Mouse (Mus musculus): ENCODE measurements around the gene Rbbp5. TPM values are rescaled to one million over a fixed set of nuclear protein-coding genes. Genes with fewer than 3 reads are reported as not detected.
A peak's percentile ranks its signal among the peaks of the same experiment; 100 is the strongest.

The Rbbp5 gene
- polyA plus RNA-seq, 1 experiment from 2014 or later = 40.3 TPM

DNA sequence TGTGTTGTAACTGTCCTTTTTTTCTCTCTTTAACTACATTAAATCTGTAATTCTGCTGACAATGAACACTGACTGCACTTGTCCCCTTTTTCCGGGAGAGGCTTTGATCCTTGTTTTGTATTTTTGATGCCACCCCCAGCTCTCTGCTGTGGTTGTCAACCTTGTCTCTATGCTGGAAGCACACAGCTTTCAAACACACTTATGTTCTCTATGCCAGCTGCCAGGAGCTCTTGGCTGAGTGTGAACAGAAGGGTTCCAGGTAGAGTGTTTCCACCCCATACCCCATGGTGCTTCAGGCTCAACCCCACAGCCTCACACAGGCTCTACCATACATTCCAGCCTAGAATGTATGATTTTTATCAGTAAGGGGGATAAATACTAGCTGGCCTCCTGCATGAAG is 2.7 kb upstream of the Rbbp5 start:
- no peak overlapping the region for H3K9ac ChIP-seq (ENCODE audit: low read length)
- no peak overlapping the region for H3K4me3 ChIP-seq (ENCODE audit: low read depth, low read length)
- peak; percentile 20 for DNase-seq (ENCODE audit: low spot score)
- H3K4me1 ChIP-seq (replicated peaks; ENCODE audit: control insufficient read depth, insufficient read depth, low read length) = peaks cover 10% of the 10 kb centered on the region
- no peaks in the 10 kb centered on the region for H3K36me3 ChIP-seq (ENCODE audit: control insufficient read depth, insufficient read depth, low read length)
- H3K27ac ChIP-seq (ENCODE audit: low read depth) = no peak overlapping the region
- WGBS = 71% methylated on average over 1 of the region's 1 CpGs
- no peaks in the 10 kb centered on the region for H3K27me3 ChIP-seq (replicated peaks; ENCODE audit: control insufficient read depth, insufficient read depth, low read length)
- no peak overlapping the region for H3K4me2 ChIP-seq (ENCODE audit: low read length)
- no peaks in the 10 kb centered on the region for H3K9me3 ChIP-seq (ENCODE audit: control insufficient read depth, low read length)
- ATAC-seq (replicated peaks; ENCODE audit: low FRiP score, low TSS enrichment, low read depth) = no peak

DNA sequence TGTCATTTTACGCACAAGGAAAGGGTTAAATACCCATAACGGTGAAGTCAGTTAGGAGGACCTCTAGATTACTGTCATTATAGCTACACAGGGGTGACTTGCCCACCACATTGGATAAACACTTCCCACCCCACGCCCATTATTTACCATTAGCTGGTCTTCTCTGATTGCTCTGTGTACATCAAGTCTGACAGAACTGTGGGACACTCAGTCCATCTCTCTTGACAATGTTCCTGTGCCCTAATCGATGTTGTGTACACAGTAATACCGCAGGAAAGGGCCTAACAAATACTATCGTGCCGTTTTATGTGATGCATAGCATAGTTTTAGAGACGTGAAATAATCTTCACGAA is 614 bp upstream of the Rbbp5 start:
- ATAC-seq (replicated peaks; ENCODE audit: low FRiP score, low TSS enrichment, low read depth) (peak; percentile 42), DNase-seq (ENCODE audit: low spot score) (no peak)
- 6% methylated on average over 9 of the region's 9 CpGs for WGBS
- peak overlapping the region; percentile 96 for H3K4me3 ChIP-seq (ENCODE audit: low read depth, low read length)
- peak overlapping the region; percentile 84 for H3K9ac ChIP-seq (ENCODE audit: low read length)
- no peaks in the 10 kb centered on the region for H3K27me3 ChIP-seq (replicated peaks; ENCODE audit: control insufficient read depth, insufficient read depth, low read length)
- no peaks in the 10 kb centered on the region for H3K36me3 ChIP-seq (ENCODE audit: control insufficient read depth, insufficient read depth, low read length)
- peak overlapping the region; percentile 95 for H3K4me2 ChIP-seq (ENCODE audit: low read length)
- H3K27ac ChIP-seq (ENCODE audit: low read depth) = peak overlapping the region; percentile 75; the same call in 1 of the 2 replicates
- peaks cover 10% of the 10 kb centered on the region for H3K4me1 ChIP-seq (replicated peaks; ENCODE audit: control insufficient read depth, insufficient read depth, low read length)
- no peaks in the 10 kb centered on the region for H3K9me3 ChIP-seq (ENCODE audit: control insufficient read depth, low read length)

- H3K36me3 ChIP-seq (ENCODE audit: control insufficient read depth, insufficient read depth, low read length) = peaks cover under 1% of the 10 kb centered on the region; the same call in 1 of the 2 replicates
- no peaks in the 10 kb centered on the region for H3K9me3 ChIP-seq (ENCODE audit: control insufficient read depth, low read length)
- DNase-seq (ENCODE audit: low spot score) = no peak
- H3K4me3 ChIP-seq (ENCODE audit: low read depth, low read length) = no peak overlapping the region
- no peak overlapping the region for H3K4me2 ChIP-seq (ENCODE audit: low read length)
- no peak for ATAC-seq (replicated peaks; ENCODE audit: low FRiP score, low TSS enrichment, low read depth)
- 84% methylated on average over 1 of the region's 1 CpGs for WGBS
- peaks cover 10% of the 10 kb centered on the region for H3K4me1 ChIP-seq (replicated peaks; ENCODE audit: control insufficient read depth, insufficient read depth, low read length)
- no peak overlapping the region for H3K27ac ChIP-seq (ENCODE audit: low read depth)
- no peak overlapping the region for H3K9ac ChIP-seq (ENCODE audit: low read length)
- H3K27me3 ChIP-seq (replicated peaks; ENCODE audit: control insufficient read depth, insufficient read depth, low read length) = no peaks in the 10 kb centered on the region
Observed at GRCm38 (mm10) chr1:132479438-132479837, 2.3 kb downstream of the Rbbp5 start.

DNA sequence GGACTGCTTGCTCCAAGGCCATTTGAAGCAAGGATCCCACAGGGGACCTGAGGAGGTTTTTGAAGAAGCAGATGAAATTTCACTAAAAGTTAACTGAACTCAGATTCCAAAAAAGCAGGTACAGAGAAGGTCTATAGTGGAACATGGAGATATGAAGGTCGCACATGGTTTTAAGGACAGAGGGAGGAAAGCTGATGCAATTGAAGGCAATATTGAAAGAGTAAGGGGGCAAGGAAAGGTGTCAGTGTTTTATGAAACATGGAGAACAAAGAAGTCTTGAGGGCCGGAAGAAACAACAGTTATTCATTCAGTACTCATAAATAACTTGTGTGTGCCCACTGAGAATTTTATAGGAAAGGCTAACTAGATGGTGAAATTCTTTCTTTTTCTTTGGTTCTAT is 4.5 kb downstream of the Rbbp5 start:
- DNase-seq (ENCODE audit: low spot score) (no peak), ATAC-seq (replicated peaks; ENCODE audit: low FRiP score, low TSS enrichment, low read depth) (no peak)
- 87% methylated on average over 2 of the region's 2 CpGs for WGBS
- Histone ChIP-seq H3K4me3 (ENCODE audit: low read depth, low read length) (no peak overlapping the region), H3K27me3 (replicated peaks; ENCODE audit: control insufficient read depth, insufficient read depth, low read length) (no peaks in the 10 kb centered on the region), H3K4me1 (replicated peaks; ENCODE audit: control insufficient read depth, insufficient read depth, low read length) (peaks cover 10% of the 10 kb centered on the region), H3K4me2 (ENCODE audit: low read length) (no peak overlapping the region), H3K27ac (ENCODE audit: low read depth) (no peak overlapping the region), H3K36me3 (ENCODE audit: control insufficient read depth, insufficient read depth, low read length) (peaks cover 20% of the 10 kb centered on the region), H3K9me3 (ENCODE audit: control insufficient read depth, low read length) (no peaks in the 10 kb centered on the region), H3K9ac (ENCODE audit: low read length) (no peak overlapping the region)

GRCm38 (mm10) chr1:132483234-132483633 is 6.1 kb downstream of the Rbbp5 start:
- DNase-seq (ENCODE audit: low spot score) (no peak), ATAC-seq (replicated peaks; ENCODE audit: low FRiP score, low TSS enrichment, low read depth) (no peak)
- 88% methylated on average over 3 of the region's 3 CpGs for WGBS
- no peak overlapping the region for H3K4me3 ChIP-seq (ENCODE audit: low read depth, low read length)
- peaks cover 28% of the 10 kb centered on the region for H3K36me3 ChIP-seq (ENCODE audit: control insufficient read depth, insufficient read depth, low read length)
- H3K9me3 ChIP-seq (ENCODE audit: control insufficient read depth, low read length) = no peaks in the 10 kb centered on the region
- H3K27ac ChIP-seq (ENCODE audit: low read depth) = no peak overlapping the region
- peaks cover 6% of the 10 kb centered on the region for H3K4me1 ChIP-seq (replicated peaks; ENCODE audit: control insufficient read depth, insufficient read depth, low read length)
- H3K27me3 ChIP-seq (replicated peaks; ENCODE audit: control insufficient read depth, insufficient read depth, low read length) = no peaks in the 10 kb centered on the region
- no peak overlapping the region for H3K9ac ChIP-seq (ENCODE audit: low read length)
- H3K4me2 ChIP-seq (ENCODE audit: low read length) = no peak overlapping the region

DNA sequence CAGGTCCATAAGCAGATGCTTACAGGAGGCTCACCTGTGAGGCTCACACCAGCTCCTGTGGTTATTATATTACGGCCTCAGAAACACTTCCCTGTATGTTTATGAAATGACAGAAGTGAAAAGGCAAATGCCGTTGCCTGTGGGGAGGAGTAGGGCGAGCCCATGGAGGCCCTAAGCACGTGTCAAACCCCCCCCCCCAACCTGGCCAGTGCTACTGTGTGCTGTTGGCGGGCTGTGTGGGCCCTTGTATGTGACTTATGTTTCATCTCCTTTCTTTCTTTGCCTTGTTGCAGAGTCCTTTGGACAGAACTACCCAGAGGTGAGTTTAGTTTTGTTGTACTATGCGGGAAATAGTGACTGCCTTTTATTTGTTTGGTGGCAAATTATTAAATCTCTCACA is 6.6 kb downstream of the Rbbp5 start:
- 88% methylated on average over 6 of the region's 6 CpGs for WGBS
- Histone ChIP-seq H3K27me3 (replicated peaks; ENCODE audit: control insufficient read depth, insufficient read depth, low read length) (no peaks in the 10 kb centered on the region), H3K36me3 (ENCODE audit: control insufficient read depth, insufficient read depth, low read length) (peaks cover 33% of the 10 kb centered on the region), H3K9ac (ENCODE audit: low read length) (no peak overlapping the region), H3K9me3 (ENCODE audit: control insufficient read depth, low read length) (no peaks in the 10 kb centered on the region), H3K4me2 (ENCODE audit: low read length) (no peak overlapping the region), H3K4me1 (replicated peaks; ENCODE audit: control insufficient read depth, insufficient read depth, low read length) (peaks cover under 1% of the 10 kb centered on the region; the same call in 1 of the 2 replicates), H3K27ac (ENCODE audit: low read depth) (no peak overlapping the region), H3K4me3 (ENCODE audit: low read depth, low read length) (no peak overlapping the region)
- ATAC-seq (replicated peaks; ENCODE audit: low FRiP score, low TSS enrichment, low read depth) (no peak), DNase-seq (ENCODE audit: low spot score) (no peak)

DNA sequence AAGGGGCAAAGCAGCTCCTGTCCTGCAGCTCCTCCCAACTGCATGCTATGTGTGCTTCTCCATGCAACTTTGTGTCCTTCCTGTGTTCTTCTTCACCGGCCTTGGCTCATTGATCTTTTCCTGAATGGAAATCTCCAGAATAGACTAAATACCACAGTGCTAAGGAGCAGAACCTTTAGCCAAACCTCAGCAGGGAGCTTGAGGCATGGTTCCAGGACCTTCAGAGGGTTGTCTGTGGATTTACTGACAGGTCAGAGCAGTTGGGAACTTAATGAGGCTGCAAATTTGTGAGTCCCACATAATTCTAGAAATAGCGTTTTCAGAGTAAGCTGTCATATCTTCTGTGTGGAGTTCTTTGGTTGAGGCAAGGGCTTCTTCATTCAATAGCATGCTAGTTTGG is 23.4 kb downstream of the Rbbp5 start:
- Histone ChIP-seq H3K27ac (ENCODE audit: low read depth) (no peak overlapping the region), H3K36me3 (ENCODE audit: control insufficient read depth, insufficient read depth, low read length) (peaks cover 95% of the 10 kb centered on the region), H3K4me3 (ENCODE audit: low read depth, low read length) (no peak overlapping the region), H3K4me2 (ENCODE audit: low read length) (no peak overlapping the region), H3K9ac (ENCODE audit: low read length) (no peak overlapping the region), H3K4me1 (replicated peaks; ENCODE audit: control insufficient read depth, insufficient read depth, low read length) (no peaks in the 10 kb centered on the region), H3K27me3 (replicated peaks; ENCODE audit: control insufficient read depth, insufficient read depth, low read length) (no peaks in the 10 kb centered on the region), H3K9me3 (ENCODE audit: control insufficient read depth, low read length) (no peaks in the 10 kb centered on the region)
- no peak for DNase-seq (ENCODE audit: low spot score)
- ATAC-seq (replicated peaks; ENCODE audit: low FRiP score, low TSS enrichment, low read depth) = no peak
- WGBS = 93% methylated on average over 2 of the region's 2 CpGs

- H3K4me2 ChIP-seq (ENCODE audit: low read length) = no peak overlapping the region
- no peak overlapping the region for H3K4me3 ChIP-seq (ENCODE audit: low read depth, low read length)
- H3K9ac ChIP-seq (ENCODE audit: low read length) = no peak overlapping the region
- H3K4me1 ChIP-seq (replicated peaks; ENCODE audit: control insufficient read depth, insufficient read depth, low read length) = no peaks in the 10 kb centered on the region
- no peak overlapping the region for H3K27ac ChIP-seq (ENCODE audit: low read depth)
- no peak for ATAC-seq (replicated peaks; ENCODE audit: low FRiP score, low TSS enrichment, low read depth)
- no peaks in the 10 kb centered on the region for H3K27me3 ChIP-seq (replicated peaks; ENCODE audit: control insufficient read depth, insufficient read depth, low read length)
- H3K36me3 ChIP-seq (ENCODE audit: control insufficient read depth, insufficient read depth, low read length) = peaks cover 76% of the 10 kb centered on the region
- no peak for DNase-seq (ENCODE audit: low spot score)
- WGBS = 92% methylated on average over 5 of the region's 5 CpGs
- no peaks in the 10 kb centered on the region for H3K9me3 ChIP-seq (ENCODE audit: control insufficient read depth, low read length)
Observed at GRCm38 (mm10) chr1:132505155-132505554, 28.0 kb downstream of the Rbbp5 start.

DNA sequence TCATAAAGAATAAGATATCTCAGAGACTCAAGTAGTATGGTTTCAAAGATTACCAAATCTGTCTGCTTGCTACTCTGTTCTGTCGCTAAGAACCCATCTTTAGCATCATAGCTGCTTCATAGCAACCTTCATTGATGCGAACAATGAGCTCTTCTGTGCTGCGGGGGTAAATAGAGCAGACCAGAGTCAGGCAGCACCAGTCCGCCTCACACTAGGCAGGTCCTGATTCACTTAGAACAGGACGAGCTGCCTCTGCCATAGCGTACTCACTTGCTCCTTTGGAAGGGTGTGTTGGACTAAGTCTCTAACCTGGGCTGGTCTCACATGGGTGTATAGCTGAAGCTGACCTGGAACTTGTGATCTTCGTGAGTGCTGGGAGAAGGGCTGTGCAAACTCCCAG is 28.9 kb downstream of the Rbbp5 start, which contains the start of gene Tmem81:
Gene Tmem81, plus strand, starts transcription at position 173 of the 400 bp plus-strand sequence.
- H3K4me3 ChIP-seq (ENCODE audit: low read depth, low read length) = no peak within 1 kb of the TSS
- peaks cover 68% of the 10 kb centered on the region for H3K36me3 ChIP-seq (ENCODE audit: control insufficient read depth, insufficient read depth, low read length)
- WGBS = 89% methylated on average over 7 of the region's 7 CpGs
- no peak for DNase-seq (ENCODE audit: low spot score)
- no peak within 1 kb of the TSS for H3K27ac ChIP-seq (ENCODE audit: low read depth)
- no peak for ATAC-seq (replicated peaks; ENCODE audit: low FRiP score, low TSS enrichment, low read depth)
- H3K4me1 ChIP-seq (replicated peaks; ENCODE audit: control insufficient read depth, insufficient read depth, low read length) = no peaks in the 10 kb centered on the region
- no peaks in the 10 kb centered on the region for H3K27me3 ChIP-seq (replicated peaks; ENCODE audit: control insufficient read depth, insufficient read depth, low read length)
- H3K9ac ChIP-seq (ENCODE audit: low read length) = no peak within 1 kb of the TSS
- no peaks in the 10 kb centered on the region for H3K9me3 ChIP-seq (ENCODE audit: control insufficient read depth, low read length)
- H3K4me2 ChIP-seq (ENCODE audit: low read length) = no peak within 1 kb of the TSS

Measured in intestine, embryonic 14.5 days (tissue).